Mouse (Mus musculus) R1 (cell line): ENCODE results near the gene T.
A peak's percentile ranks its signal among the peaks of the same experiment; 100 is the strongest.

Source experiments
- DNase-seq: peaks from one replicate; pipeline ENCODE4 v3.0.0-alpha.2; 2018; ENCODE audit warnings: low read depth, low spot score

The T gene

GRCm38 (mm10) chr17:8433121-8433977, 874 bp upstream of the T start:
- peak; percentile 44 for DNase-seq

- no peak for DNase-seq
Measured at GRCm38 (mm10) chr17:8436184-8436583, 2.0 kb downstream of the T start.

GRCm38 (mm10) chr17:8444062-8444461, 9.8 kb downstream of the T start:
- peak; percentile 16 for DNase-seq

GRCm38 (mm10) chr17:8447676-8448192, 13.5 kb downstream of the T start:
- DNase-seq: no peak

GRCm38 (mm10) chr17:8448324-8448723, 14.1 kb downstream of the T start:
- DNase-seq: peak; percentile 14

- DNase-seq: no peak
Measured at GRCm38 (mm10) chr17:8455196-8455595, 21.0 kb downstream of the T start.

GRCm38 (mm10) chr17:8455601-8456000, 21.4 kb downstream of the T start:
- DNase-seq: no peak

- no peak for DNase-seq
Measured at GRCm38 (mm10) chr17:8456856-8457460, 22.7 kb downstream of the T start.

- peak; percentile 45 for DNase-seq
Measured at GRCm38 (mm10) chr17:8461568-8461967, 27.3 kb downstream of the T start.

GRCm38 (mm10) chr17:8463482-8464128, 29.4 kb downstream of the T start:
- peak; percentile 88 for DNase-seq

- no peak for DNase-seq
Measured at GRCm38 (mm10) chr17:8467771-8468170, 33.5 kb downstream of the T start.

- peak; percentile 77 for DNase-seq
Measured at GRCm38 (mm10) chr17:8468716-8469344, 34.6 kb downstream of the T start.

GRCm38 (mm10) chr17:8478554-8478953, 44.3 kb downstream of the T start:
- DNase-seq: no peak

GRCm38 (mm10) chr17:8479493-8480128, 45.4 kb downstream of the T start:
- DNase-seq: no peak

- DNase-seq: no peak
Measured at GRCm38 (mm10) chr17:8481797-8482196, 47.6 kb downstream of the T start.

- no peak for DNase-seq
Measured at GRCm38 (mm10) chr17:8482876-8483275, 48.7 kb downstream of the T start.

GRCm38 (mm10) chr17:8484246-8484645, 50.0 kb downstream of the T start:
- no peak for DNase-seq

- no peak for DNase-seq
Measured at GRCm38 (mm10) chr17:8485146-8485545, 50.9 kb downstream of the T start.

- DNase-seq: no peak
Measured at GRCm38 (mm10) chr17:8487824-8488223, 53.6 kb downstream of the T start.

- no peak for DNase-seq
Measured at GRCm38 (mm10) chr17:8490971-8491370, 56.7 kb downstream of the T start.
